Mouse (Mus musculus): ENCODE measurements at regions not wholly inside any gene's neighbourhood (a gene's known extent, or its start where the extent isn't known, plus 50 kb on each side); places are given as distances from the start of the nearest gene placed in this dataset.

DNA sequence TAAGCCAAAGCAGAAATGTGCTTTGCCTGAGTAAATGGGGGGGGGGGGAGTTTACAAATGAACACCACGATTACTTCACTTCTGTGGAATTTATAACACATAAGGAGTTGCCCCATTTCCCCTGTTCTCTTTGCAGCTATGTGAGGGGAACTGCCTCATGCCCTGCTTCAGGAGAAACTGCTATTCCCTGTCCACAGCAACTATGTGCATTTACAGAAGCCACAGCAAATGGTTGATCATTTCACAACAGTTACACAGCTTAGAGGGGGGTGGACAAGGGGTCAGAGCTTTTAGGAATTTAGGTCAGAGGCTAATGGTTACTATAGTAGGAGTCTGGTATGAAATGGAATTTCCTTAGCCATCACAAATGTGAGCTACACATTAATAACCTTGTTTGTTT lies 65.4 kb upstream of the Ifngr1 start:
- DNase-seq, result no peak
- Histone ChIP-seq H3K4me3 (replicated peaks; ENCODE audit: extremely low read depth, low read depth, low read length) (no peak overlapping the region), H3K4me1 (ENCODE audit: control insufficient read depth, insufficient read depth, low read length) (peaks cover 7% of the 10 kb centered on the region)
- WGBS, result 14% methylated on average over 1 of the region's 1 CpGs
- TF ChIP-seq CTCF (IDR thresholded peaks at IDR 0.05; ENCODE audit: insufficient read depth, low read length) (no peak), POLR2A (IDR thresholded peaks at IDR 0.05; ENCODE audit: borderline replicate concordance, extremely low read depth, low read depth, low read length) (no peak)

- Histone ChIP-seq H3K4me1 (ENCODE audit: control insufficient read depth, insufficient read depth, low read length) (peaks cover 4% of the 10 kb centered on the region), H3K4me3 (replicated peaks; ENCODE audit: extremely low read depth, low read depth, low read length) (no peak overlapping the region)
- WGBS, result 91% methylated on average over 5 of the region's 5 CpGs
- TF ChIP-seq CTCF (IDR thresholded peaks at IDR 0.05; ENCODE audit: insufficient read depth, low read length), result no peak
- TF ChIP-seq POLR2A (IDR thresholded peaks at IDR 0.05; ENCODE audit: borderline replicate concordance, extremely low read depth, low read depth, low read length), result no peak
- DNase-seq, result no peak
Measured at GRCm38 (mm10) chr10:19529655-19530054, 62.1 kb upstream of the Ifngr1 start.

- no peak for TF ChIP-seq POLR2A (IDR thresholded peaks at IDR 0.05; ENCODE audit: borderline replicate concordance, extremely low read depth, low read depth, low read length)
- TF ChIP-seq CTCF (IDR thresholded peaks at IDR 0.05; ENCODE audit: insufficient read depth, low read length), result no peak
- Histone ChIP-seq H3K4me1 (ENCODE audit: control insufficient read depth, insufficient read depth, low read length) (peaks cover 4% of the 10 kb centered on the region), H3K4me3 (replicated peaks; ENCODE audit: extremely low read depth, low read depth, low read length) (no peak overlapping the region)
- no peak for DNase-seq
- WGBS, result 78% methylated on average over 6 of the region's 6 CpGs
Measured at GRCm38 (mm10) chr10:19530056-19530455, 61.7 kb upstream of the Ifngr1 start.

- H3K4me1 ChIP-seq (ENCODE audit: control insufficient read depth, insufficient read depth, low read length), result peaks cover under 1% of the 10 kb centered on the region
- no peak for TF ChIP-seq CTCF (IDR thresholded peaks at IDR 0.05; ENCODE audit: insufficient read depth, low read length)
- no peak for TF ChIP-seq POLR2A (IDR thresholded peaks at IDR 0.05; ENCODE audit: borderline replicate concordance, extremely low read depth, low read depth, low read length)
- no peak for DNase-seq
- no peak overlapping the region for H3K4me3 ChIP-seq (replicated peaks; ENCODE audit: extremely low read depth, low read depth, low read length)
- 28% methylated on average over 1 of the region's 1 CpGs for WGBS
Measured at GRCm38 (mm10) chr10:19531452-19531851, 60.3 kb upstream of the Ifngr1 start.

- Histone ChIP-seq H3K4me1 (ENCODE audit: control insufficient read depth, insufficient read depth, low read length) (no peaks in the 10 kb centered on the region; the same call in 1 of the 2 replicates), H3K4me3 (replicated peaks; ENCODE audit: extremely low read depth, low read depth, low read length) (no peak overlapping the region)
- 71% methylated on average over 3 of the region's 3 CpGs for WGBS
- TF ChIP-seq POLR2A (IDR thresholded peaks at IDR 0.05; ENCODE audit: borderline replicate concordance, extremely low read depth, low read depth, low read length) (no peak), CTCF (IDR thresholded peaks at IDR 0.05; ENCODE audit: insufficient read depth, low read length) (no peak)
- DNase-seq, result no peak
Measured at GRCm38 (mm10) chr10:19532790-19533189, 59.0 kb upstream of the Ifngr1 start.

- 89% methylated on average over 1 of the region's 1 CpGs for WGBS
- no peak for DNase-seq
- Histone ChIP-seq H3K4me1 (ENCODE audit: control insufficient read depth, insufficient read depth, low read length) (no peaks in the 10 kb centered on the region; the same call in 1 of the 2 replicates), H3K4me3 (replicated peaks; ENCODE audit: extremely low read depth, low read depth, low read length) (no peak overlapping the region)
- no peak for TF ChIP-seq CTCF (IDR thresholded peaks at IDR 0.05; ENCODE audit: insufficient read depth, low read length)
- no peak for TF ChIP-seq POLR2A (IDR thresholded peaks at IDR 0.05; ENCODE audit: borderline replicate concordance, extremely low read depth, low read depth, low read length)
Measured at GRCm38 (mm10) chr10:19533846-19534245, 57.9 kb upstream of the Ifngr1 start.

Data from lung, adult 2 months (tissue).